8 mouse cellular contexts compared by ENCODE assay signal in genomic region chr14:32950312-32951301, GRCm38 (mm10). TPM values are rescaled to one million over a fixed set of nuclear protein-coding genes. Genes with fewer than 3 reads are reported as not detected.
A peak's percentile ranks its signal among the peaks of the same experiment; 100 is the strongest.
DNase-seq lines count a peak whose midpoint lies in the region; ATAC-seq and TF ChIP-seq lines count a peak whose summit lies in the region.

No protein-coding gene starts in this region.

- H3K4me3 ChIP-seq in forebrain, embryonic 12.5 days (replicated peaks) = no peak overlapping the region
- no peak overlapping the region for H3K4me3 ChIP-seq in heart, postnatal 0 days (ENCODE audit: low read depth, low read length)
- no peak overlapping the region for H3K4me3 ChIP-seq in midbrain, embryonic 16.5 days (ENCODE audit: low read depth, low read length)

- peak; percentile 46 for DNase-seq in embryo, embryonic 10 days (ENCODE audit: low spot score)
- no peak for DNase-seq in embryo, embryonic 9.5 days (ENCODE audit: extremely low spot score)
- DNase-seq in heart, postnatal 0 days (ENCODE audit: low spot score) = peak; percentile 78
- peak; percentile 85 for DNase-seq in kidney, postnatal 10 days
- no peak for DNase-seq in cerebellum, adult 9-11 months
- DNase-seq in thymus, postnatal 25 days = no peak

- peak overlapping the region; percentile 61; the same call in 1 of the 2 replicates for H3K27ac ChIP-seq in forebrain, embryonic 12.5 days
- H3K27ac ChIP-seq in heart, postnatal 0 days (ENCODE audit: low read depth) = peak overlapping the region; percentile 71
- H3K27ac ChIP-seq in midbrain, embryonic 16.5 days (ENCODE audit: low read length) = no peak overlapping the region

- H3K27me3 ChIP-seq in forebrain, embryonic 12.5 days = 0 out of 2 replicates have a peak, but pooled peaks cover 6% of the 10 kb centered on the region
- no peaks in the 10 kb centered on the region for H3K27me3 ChIP-seq in heart, postnatal 0 days (ENCODE audit: control insufficient read depth, insufficient read depth, low read length)
- H3K27me3 ChIP-seq in midbrain, embryonic 16.5 days (ENCODE audit: control insufficient read depth, insufficient read depth, low read depth, low read length) = no peaks in the 10 kb centered on the region; the same call in 1 of the 2 replicates

- 55% methylated on average over 20 of the region's 20 CpGs for WGBS in forebrain, embryonic 12.5 days
- 30% methylated on average over 20 of the region's 20 CpGs for WGBS in heart, postnatal 0 days
- WGBS in midbrain, embryonic 16.5 days = 48% methylated on average over 20 of the region's 20 CpGs

- peak; percentile 80 for ATAC-seq in forebrain, embryonic 12.5 days (ENCODE audit: low FRiP score)
- ATAC-seq in heart, postnatal 0 days (ENCODE audit: insufficient read depth, low read depth) = peak; percentile 70
- peak; percentile 54; the same call in 1 of the 2 replicates for ATAC-seq in midbrain, embryonic 16.5 days

- H3K36me3 ChIP-seq in forebrain, embryonic 12.5 days (replicated peaks) = no peaks in the 10 kb centered on the region
- H3K36me3 ChIP-seq in heart, postnatal 0 days (replicated peaks; ENCODE audit: control insufficient read depth, insufficient read depth, low read length) = no peaks in the 10 kb centered on the region
- H3K36me3 ChIP-seq in midbrain, embryonic 16.5 days (ENCODE audit: control insufficient read depth, insufficient read depth, low read length) = no peaks in the 10 kb centered on the region

- TF ChIP-seq EP300 in heart, postnatal 0 days (IDR thresholded peaks at IDR 0.05; ENCODE audit: low read depth) = no peak

- no peaks in the 10 kb centered on the region for H3K9me3 ChIP-seq in forebrain, embryonic 12.5 days
- H3K9me3 ChIP-seq in heart, postnatal 0 days (replicated peaks; ENCODE audit: control insufficient read depth, low read length) = no peaks in the 10 kb centered on the region
- H3K9me3 ChIP-seq in midbrain, embryonic 16.5 days (replicated peaks; ENCODE audit: control insufficient read depth, low read length, poor library complexity, severe bottlenecking) = no peaks in the 10 kb centered on the region

- TF ChIP-seq CTCF in heart, postnatal 0 days (IDR thresholded peaks at IDR 0.05; ENCODE audit: low read depth) = no peak

- no peak overlapping the region for H3K4me2 ChIP-seq in forebrain, embryonic 12.5 days
- peak overlapping the region; percentile 30 for H3K4me2 ChIP-seq in heart, postnatal 0 days (ENCODE audit: low read depth, low read length)
- H3K4me2 ChIP-seq in midbrain, embryonic 16.5 days (ENCODE audit: low read length) = peak overlapping the region; percentile 11; the same call in 1 of the 2 replicates

- H3K4me1 ChIP-seq in forebrain, embryonic 12.5 days = peaks cover 12% of the 10 kb centered on the region
- H3K4me1 ChIP-seq in heart, postnatal 0 days (ENCODE audit: control insufficient read depth, insufficient read depth) = peaks cover 29% of the 10 kb centered on the region
- H3K4me1 ChIP-seq in midbrain, embryonic 16.5 days (ENCODE audit: control insufficient read depth, insufficient read depth, low read length) = peaks cover 4% of the 10 kb centered on the region

- H3K9ac ChIP-seq in forebrain, embryonic 12.5 days = no peak overlapping the region
- no peak overlapping the region for H3K9ac ChIP-seq in heart, postnatal 0 days (replicated peaks; ENCODE audit: low read depth, low read length)
- no peak overlapping the region for H3K9ac ChIP-seq in midbrain, embryonic 16.5 days (ENCODE audit: low read depth, low read length)

RNA-seq across cellular contexts. Expression of gene Lrrc18, which starts 40.6 kb away (rescaled TPM):
- polyA plus RNA-seq in forebrain, embryonic 12.5 days (2016; fragmentation: Nextera tagmentation; extraction: Ambion mirVana) = 0.29 and 0.33 TPM in 2 replicates
- total RNA-seq in heart, postnatal 0 days (2014; rRNA removed; ENCODE audit: low replicate concordance) = 0.38 TPM in 1 of 2 replicates, not detected in the other
- 0.14 and 0.18 TPM in 2 replicates for polyA plus RNA-seq in heart, postnatal 0 days (2015; fragmentation: Nextera tagmentation; extraction: Ambion mirVana)
- polyA plus RNA-seq in midbrain, embryonic 16.5 days (2015; fragmentation: Nextera tagmentation; extraction: Ambion mirVana) = 0.51 and 0.58 TPM in 2 replicates

Comparison
In these comparisons a context has a peak if more than half of its experiments do, and no peak if none do; other contexts are left out.
1. DNase-seq: peak in embryo, embryonic 10 days (single experiment), heart, postnatal 0 days (single experiment) and kidney, postnatal 10 days (single experiment); none in embryo, embryonic 9.5 days (single experiment), cerebellum, adult 9-11 months (single experiment) and thymus, postnatal 25 days (single experiment).
2. Peak in every context shown above with its lines, with median percentiles within 50 percentile points of each other: ATAC-seq.